Mouse (Mus musculus): ENCODE results near the gene Pkn1. TPM values are rescaled to one million over a fixed set of nuclear protein-coding genes. Genes with fewer than 3 reads are reported as not detected.

Pkn1 gene
- total RNA-seq, 2 experiments from 2014 or later, result 60.5 to 61.1 TPM

- no peak for DNase-seq
- intact Hi-C loops (cut with DNase I), result loop anchor here (2.0 to 10.0 kb wide), 4 partner anchors 57 to 227 kb away; partner anchors contain the start of gene Ptger1
These were observed 26.6 kb upstream of the Pkn1 start for GRCm38 (mm10) chr8:83725521-83726102.

- DNase-seq, result peak; percentile 81 to 88
- intact Hi-C loops (cut with DNase I), result loop anchor here (2.0 to 10.0 kb wide), 4 partner anchors 58 to 227 kb away; partner anchors contain the start of gene Ptger1
These were observed 25.9 kb upstream of the Pkn1 start for GRCm38 (mm10) chr8:83724697-83725482.

- intact Hi-C loops (cut with DNase I), result loop anchor here (2.0 to 10.0 kb wide), 3 partner anchors 59 to 171 kb away; partner anchors contain the start of gene Ptger1
- no peak for DNase-seq
These were observed 24.6 kb upstream of the Pkn1 start for GRCm38 (mm10) chr8:83723447-83724083.

GRCm38 (mm10) chr8:83722631-83723030 lies 23.7 kb upstream of the Pkn1 start:
- intact Hi-C loops (cut with DNase I), result loop anchor here (10.0 kb wide), 1 partner anchor 58 kb away; the partner anchor contains the start of gene Ptger1
- no peak for DNase-seq

GRCm38 (mm10) chr8:83721405-83722025 lies 22.5 kb upstream of the Pkn1 start:
- intact Hi-C loops (cut with DNase I), result loop anchor here (10.0 kb wide), 1 partner anchor 57 kb away; the partner anchor contains the start of gene Ptger1
- DNase-seq, result peak; percentile 76 to 84

GRCm38 (mm10) chr8:83719693-83720092 lies 20.7 kb upstream of the Pkn1 start:
- intact Hi-C loops (cut with DNase I), result loop anchor here (10.0 kb wide), 1 partner anchor 55 kb away; the partner anchor contains the start of gene Ptger1
- no peak for DNase-seq

- intact Hi-C loops (cut with DNase I), result no loop called here
- no peak for DNase-seq
These were observed 20.1 kb upstream of the Pkn1 start for GRCm38 (mm10) chr8:83719048-83719447.

GRCm38 (mm10) chr8:83716563-83716962 lies 17.6 kb upstream of the Pkn1 start:
- intact Hi-C loops (cut with DNase I), result no loop called here
- DNase-seq, result no peak

GRCm38 (mm10) chr8:83715771-83716170 lies 16.8 kb upstream of the Pkn1 start:
- no peak for DNase-seq
- intact Hi-C loops (cut with DNase I), result loop anchor here (2.0 kb wide), 1 partner anchor 17 kb away; the partner anchor contains the start of gene Pkn1

GRCm38 (mm10) chr8:83715031-83715690 lies 16.2 kb upstream of the Pkn1 start, which contains the start of gene Ddx39:
TSS of gene Ddx39 (plus strand) at chr8:83715177.
- DNase-seq, result peak; percentile 92 to 94
- intact Hi-C loops (cut with DNase I), result loop anchor here (2.0 kb wide), 1 partner anchor 16 kb away; the partner anchor contains the start of gene Pkn1

- DNase-seq, result no peak
- intact Hi-C loops (cut with DNase I), result loop anchor here (2.0 kb wide), 1 partner anchor 16 kb away; the partner anchor contains the start of gene Pkn1
These were observed 15.7 kb upstream of the Pkn1 start for GRCm38 (mm10) chr8:83714676-83715030.

GRCm38 (mm10) chr8:83707554-83707953 lies 8.6 kb upstream of the Pkn1 start:
- intact Hi-C loops (cut with DNase I), result no loop called here
- no peak for DNase-seq

- intact Hi-C loops (cut with DNase I), result no loop called here
- no peak for DNase-seq
These were observed 7.4 kb upstream of the Pkn1 start for GRCm38 (mm10) chr8:83706411-83706810.

GRCm38 (mm10) chr8:83703426-83703825 lies 4.4 kb upstream of the Pkn1 start:
- DNase-seq, result no peak
- intact Hi-C loops (cut with DNase I), result no loop called here

- intact Hi-C loops (cut with DNase I), result no loop called here
- DNase-seq, result no peak
These were observed 1.6 kb upstream of the Pkn1 start for GRCm38 (mm10) chr8:83700423-83701085.

- intact Hi-C loops (cut with DNase I), result loop anchor here (2.0 to 5.0 kb wide), 2 partner anchors 15 to 37 kb away; partner anchors contain the start of gene Ddx39
- DNase-seq, result no peak
These were observed 587 bp upstream of the Pkn1 start for GRCm38 (mm10) chr8:83699566-83699965.

GRCm38 (mm10) chr8:83698291-83698660 lies 703 bp downstream of the Pkn1 start:
- intact Hi-C loops (cut with DNase I), result loop anchor here (2.0 to 5.0 kb wide), 2 partner anchors 17 to 36 kb away; partner anchors contain the start of gene Ddx39
- DNase-seq, result peak; percentile 37 to 43

- intact Hi-C loops (cut with DNase I), result loop anchor here (2.0 to 5.0 kb wide), 2 partner anchors 17 to 35 kb away; partner anchors contain the start of gene Ddx39
- peak; percentile 51 to 56 for DNase-seq
These were observed 1.4 kb downstream of the Pkn1 start for GRCm38 (mm10) chr8:83697374-83698220.
